In the genomic region with DNA sequence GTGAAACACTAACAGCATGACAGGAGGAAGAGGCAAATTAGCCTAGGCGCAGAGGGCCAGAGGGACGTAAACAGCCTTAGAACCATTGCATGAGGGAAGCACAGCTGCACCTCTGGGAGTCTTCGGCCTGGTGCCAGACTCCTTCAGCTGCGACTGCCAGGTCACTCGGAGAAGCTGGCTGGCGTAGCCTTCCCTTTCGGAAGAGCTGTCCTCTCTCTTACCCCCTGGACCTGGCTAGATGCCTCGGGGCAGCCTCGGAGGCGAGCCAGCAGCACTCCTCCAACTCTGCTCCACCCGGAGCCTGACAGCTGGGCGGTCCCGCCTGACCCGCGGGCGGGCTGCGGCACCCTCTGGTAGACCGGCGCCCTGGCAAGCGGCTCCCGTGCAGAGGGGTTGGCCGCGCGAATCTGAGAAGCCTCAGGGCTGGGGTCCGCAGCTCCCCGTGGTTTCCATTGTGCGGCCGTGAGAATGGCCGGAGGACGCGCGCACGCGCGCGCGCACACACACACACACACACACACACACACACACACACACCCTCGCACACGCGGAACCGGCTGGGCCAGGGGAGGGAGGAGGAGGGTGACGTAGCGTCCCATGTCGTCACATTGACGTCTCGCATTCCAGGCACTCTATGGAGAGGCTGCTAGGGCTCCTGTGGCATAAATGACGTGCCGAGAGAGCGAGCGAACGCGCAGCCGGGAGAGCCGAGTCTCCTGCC, we compare ENCODE assay signal across 8 mouse cellular contexts. TPM values are rescaled to one million over a fixed set of nuclear protein-coding genes. Genes with fewer than 3 reads are reported as not detected.
A peak's percentile ranks its signal among the peaks of the same experiment; 100 is the strongest.
DNase-seq lines count a peak whose midpoint lies in the region; ATAC-seq and TF ChIP-seq lines count a peak whose summit lies in the region.

A gene (plus strand): TSS at position 663 of the 721 bp plus-strand sequence.

- peak within 1 kb of the TSS; percentile 84 for H3K4me3 ChIP-seq in bone marrow, adult 2 months (replicated peaks; ENCODE audit: control insufficient read depth, low read depth, low read length)
- peak within 1 kb of the TSS; percentile 55 for H3K4me3 ChIP-seq in embryonic facial prominence, embryonic 14.5 days (ENCODE audit: low read depth, low read length)
- H3K4me3 ChIP-seq in limb, embryonic 13.5 days: peak within 1 kb of the TSS; percentile 66
- peak within 1 kb of the TSS; percentile 52 for H3K4me3 ChIP-seq in midbrain, embryonic 15.5 days

- DNase-seq in 416B (ENCODE audit: low read depth): peak; percentile 85
- DNase-seq in embryonic facial prominence, embryonic 14.5 days (ENCODE audit: low spot score): peak; percentile 94
- peak; percentile 90 for DNase-seq in heart, adult 8-10 months (ENCODE audit: low spot score)
- peak; percentile 93 for DNase-seq in kidney, adult 9 months
- DNase-seq in spleen, adult 18-20 months: peak; percentile 78 to 81

- peaks cover 35% of the 10 kb centered on the region for H3K27me3 ChIP-seq in embryonic facial prominence, embryonic 14.5 days (replicated peaks; ENCODE audit: control insufficient read depth, insufficient read depth, low read length)
- H3K27me3 ChIP-seq in limb, embryonic 13.5 days: peaks cover 43% of the 10 kb centered on the region
- H3K27me3 ChIP-seq in midbrain, embryonic 15.5 days (replicated peaks): peaks cover 16% of the 10 kb centered on the region

- no peak for TF ChIP-seq CTCF in bone marrow, adult 2 months (IDR thresholded peaks at IDR 0.05; ENCODE audit: control insufficient read depth, insufficient read depth, low read length)

- H3K9me3 ChIP-seq in embryonic facial prominence, embryonic 14.5 days (ENCODE audit: control insufficient read depth, low read length): no peaks in the 10 kb centered on the region
- no peaks in the 10 kb centered on the region for H3K9me3 ChIP-seq in limb, embryonic 13.5 days
- H3K9me3 ChIP-seq in midbrain, embryonic 15.5 days: no peaks in the 10 kb centered on the region

- ATAC-seq in embryonic facial prominence, embryonic 14.5 days (ENCODE audit: low read depth): peak; percentile 66
- peak; percentile 68 for ATAC-seq in limb, embryonic 13.5 days (ENCODE audit: low FRiP score, low read depth)
- peak; percentile 84 for ATAC-seq in midbrain, embryonic 15.5 days (replicated peaks)

- H3K4me2 ChIP-seq in embryonic facial prominence, embryonic 14.5 days (ENCODE audit: low read depth, low read length): peak within 1 kb of the TSS; percentile 97
- peak within 1 kb of the TSS; percentile 99 for H3K4me2 ChIP-seq in limb, embryonic 13.5 days (replicated peaks)
- H3K4me2 ChIP-seq in midbrain, embryonic 15.5 days: peak within 1 kb of the TSS; percentile 90

- under 1% methylated on average over 44 of the region's 54 CpGs for WGBS in bone marrow, adult 2 months
- 1% methylated on average over 13 of the region's 54 CpGs for WGBS in embryonic facial prominence, embryonic 14.5 days
- WGBS in limb, embryonic 13.5 days: under 1% methylated on average over 36 of the region's 54 CpGs
- WGBS in midbrain, embryonic 15.5 days: 0% methylated on average over 34 of the region's 54 CpGs

- peak within 1 kb of the TSS; percentile 82 for H3K9ac ChIP-seq in embryonic facial prominence, embryonic 14.5 days (ENCODE audit: low read depth, low read length)
- peak within 1 kb of the TSS; percentile 71 for H3K9ac ChIP-seq in limb, embryonic 13.5 days
- peak within 1 kb of the TSS; percentile 84 for H3K9ac ChIP-seq in midbrain, embryonic 15.5 days

- H3K36me3 ChIP-seq in embryonic facial prominence, embryonic 14.5 days (ENCODE audit: control insufficient read depth, insufficient read depth, low read length): no peaks in the 10 kb centered on the region
- no peaks in the 10 kb centered on the region for H3K36me3 ChIP-seq in limb, embryonic 13.5 days
- no peaks in the 10 kb centered on the region for H3K36me3 ChIP-seq in midbrain, embryonic 15.5 days (replicated peaks)

- peak within 1 kb of the TSS; percentile 79 for H3K27ac ChIP-seq in bone marrow, adult 2 months (ENCODE audit: control insufficient read depth, insufficient read depth, low read depth, low read length, poor library complexity)
- peak within 1 kb of the TSS; percentile 96 for H3K27ac ChIP-seq in embryonic facial prominence, embryonic 14.5 days (replicated peaks; ENCODE audit: low read depth, low read length)
- peak within 1 kb of the TSS; percentile 67 for H3K27ac ChIP-seq in limb, embryonic 13.5 days
- H3K27ac ChIP-seq in midbrain, embryonic 15.5 days: peak within 1 kb of the TSS; percentile 90

- no peaks in the 10 kb centered on the region; the same call in 1 of the 2 replicates for H3K4me1 ChIP-seq in bone marrow, adult 2 months (ENCODE audit: control insufficient read depth, insufficient read depth, low read length)
- H3K4me1 ChIP-seq in embryonic facial prominence, embryonic 14.5 days (ENCODE audit: control insufficient read depth, insufficient read depth, low read length): peaks cover 25% of the 10 kb centered on the region
- peaks cover 46% of the 10 kb centered on the region for H3K4me1 ChIP-seq in limb, embryonic 13.5 days
- H3K4me1 ChIP-seq in midbrain, embryonic 15.5 days: peaks cover 53% of the 10 kb centered on the region

- peak; percentile 48; the same call in 1 of the 2 replicates for TF ChIP-seq POLR2A in bone marrow, adult 2 months (IDR thresholded peaks at IDR 0.05; ENCODE audit: borderline replicate concordance, control insufficient read depth, low read depth, low read length)

RNA-seq across cellular contexts. Expression of the gene that starts here (rescaled TPM):
- not detected in 2 replicates for polyA plus RNA-seq in bone marrow, adult 2 months (2011; ENCODE audit: insufficient read depth, insufficient read length, low replicate concordance, missing spikeins)
- polyA plus RNA-seq in embryonic facial prominence, embryonic 14.5 days (2014; fragmentation: Nextera tagmentation; extraction: Ambion mirVana): 0.58 and 0.65 TPM in 2 replicates
- total RNA-seq in heart, adult 8-10 months (2022): 1 to 10 TPM; 1.5 to 4.7 (median 2.9) TPM
- polyA plus RNA-seq in limb, embryonic 13.5 days (2015; fragmentation: Nextera tagmentation; extraction: Ambion mirVana): 0.31 and 0.34 TPM in 2 replicates
- polyA plus RNA-seq in midbrain, embryonic 15.5 days (2015; fragmentation: Nextera tagmentation; extraction: Ambion mirVana): 1.3 and 1.4 TPM in 2 replicates

Comparison
In these comparisons a context has a peak if more than half of its experiments do, and no peak if none do; other contexts are left out.
1. Peak in every context shown above with its lines: DNase-seq, ATAC-seq, H3K4me3 ChIP-seq and H3K27ac ChIP-seq.
2. Peak in DNase-seq, ATAC-seq, H3K4me3 ChIP-seq, H3K27ac ChIP-seq, H3K9ac ChIP-seq and H3K4me2 ChIP-seq in embryonic facial prominence, embryonic 14.5 days; RNA of the gene not detected or under 1 TPM.
3. Peak in ATAC-seq, H3K4me3 ChIP-seq, H3K27ac ChIP-seq, H3K9ac ChIP-seq and H3K4me2 ChIP-seq in limb, embryonic 13.5 days; RNA of the gene not detected or under 1 TPM.